Mouse (Mus musculus): ENCODE measurements around the gene Nck2. TPM values are rescaled to one million over a fixed set of nuclear protein-coding genes. Genes with fewer than 3 reads are reported as not detected.

Nck2 gene
- total RNA-seq (2021): 10 to 100 TPM; 18.6 to 24.1 TPM
- long read RNA-seq, experiment 1, transcript Nck2-201 (5 exons, 2,772 nt): major isoform, 40 of 43 reads
- long read RNA-seq, experiment 1, partial matches to known transcripts: 3 of 43 reads
- long read RNA-seq, experiment 1, other reads (novel, unspliced or antisense): 0 of 43 reads
- long read RNA-seq, experiment 2, transcript Nck2-201 (5 exons, 2,772 nt): major isoform, 47 of 55 reads
- long read RNA-seq, experiment 2, partial matches to known transcripts: 2 of 55 reads
- long read RNA-seq, experiment 2, other reads (novel, unspliced or antisense): 6 of 55 reads

DNA sequence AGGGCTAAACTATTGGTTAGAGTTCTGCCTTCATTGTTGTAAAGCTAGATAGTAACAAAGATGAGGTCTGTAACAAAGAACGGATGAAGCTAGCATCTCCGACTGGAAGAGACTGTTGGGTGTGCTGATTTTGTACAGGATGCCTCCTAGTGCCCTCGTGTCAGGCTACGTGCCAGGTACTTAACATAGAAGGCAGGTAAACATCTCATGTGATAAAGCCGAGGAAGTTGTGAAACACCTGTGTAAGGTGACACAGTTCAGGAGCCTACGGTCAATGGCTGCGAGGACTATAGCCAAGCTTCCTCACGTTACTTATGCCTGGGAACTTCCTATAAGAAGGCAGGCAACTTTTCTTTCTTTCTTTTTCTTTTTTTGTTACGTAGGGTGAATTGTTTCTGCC is at the start of gene Nck2:
TSS of gene Nck2 (plus strand) at position 49 of the 400 bp plus-strand sequence.
- no peak for DNase-seq
- intact Hi-C loops (cut with DNase I; ENCODE audit: low total_unique reads): loop anchor here (10.0 kb wide), 2 partner anchors 80 to 190 kb away; no protein-coding TSS in a partner anchor

DNA sequence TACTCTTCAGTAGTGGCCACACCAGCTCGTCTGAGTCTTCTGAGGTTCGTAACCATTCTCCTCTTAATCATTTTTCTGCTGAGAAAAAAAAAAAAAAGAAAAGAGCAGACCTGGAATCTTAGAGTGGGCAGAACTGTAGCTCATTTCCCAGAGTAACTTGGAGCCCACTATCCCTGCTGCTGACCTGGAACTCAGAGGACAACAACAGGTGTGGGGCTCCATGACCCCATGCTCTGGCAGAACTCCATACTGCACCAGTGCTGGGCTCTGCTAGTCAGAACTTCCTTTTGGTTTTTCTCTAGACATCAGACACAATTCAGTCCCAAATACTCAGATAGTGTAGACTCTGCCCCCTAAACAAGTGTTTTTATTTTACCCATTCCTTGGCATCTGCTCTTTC is 49.3 kb upstream of the Nck2 start:
- intact Hi-C loops (cut with DNase I; ENCODE audit: low total_unique reads): no loop called here
- no peak for DNase-seq

DNA sequence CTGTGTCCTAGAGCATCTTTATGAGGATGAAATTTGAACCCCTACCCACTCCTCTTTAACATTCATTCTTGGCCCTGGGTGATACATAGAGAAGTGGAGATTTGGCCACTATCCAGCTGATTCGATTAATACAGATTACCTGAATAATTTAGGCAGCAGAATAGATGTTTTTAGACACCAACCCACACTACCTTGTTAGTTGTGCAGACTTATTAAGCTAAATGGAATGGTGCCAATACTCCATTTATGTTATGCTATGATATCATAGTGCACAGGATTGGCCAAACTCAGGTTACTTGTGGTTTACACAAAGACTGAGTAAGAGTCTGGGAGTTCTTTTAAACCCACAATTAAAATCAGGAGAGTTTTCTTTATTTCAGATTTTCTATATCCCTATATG is 48.6 kb upstream of the Nck2 start:
- intact Hi-C loops (cut with DNase I; ENCODE audit: low total_unique reads): no loop called here
- no peak for DNase-seq

DNA sequence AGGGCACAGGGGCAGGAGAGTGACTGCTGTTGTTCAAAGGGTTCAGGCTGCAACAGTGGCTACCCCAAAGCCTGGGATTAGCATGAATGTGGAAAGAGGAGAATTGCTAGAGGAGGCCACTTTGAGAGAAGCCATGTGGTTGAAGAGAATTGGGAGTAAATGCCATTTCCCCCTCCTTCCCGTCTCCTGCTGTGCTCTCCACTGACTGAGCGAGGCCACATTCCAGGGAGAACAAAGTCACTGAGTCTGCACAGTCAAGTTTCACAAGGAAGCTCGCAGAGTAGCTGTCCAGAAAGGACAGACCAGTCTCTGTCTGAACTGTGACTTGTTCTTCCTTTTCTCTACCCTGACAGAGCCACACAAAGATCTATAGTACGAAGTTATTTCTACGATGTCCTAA is 47.9 kb upstream of the Nck2 start:
- intact Hi-C loops (cut with DNase I; ENCODE audit: low total_unique reads): no loop called here
- DNase-seq: no peak

DNA sequence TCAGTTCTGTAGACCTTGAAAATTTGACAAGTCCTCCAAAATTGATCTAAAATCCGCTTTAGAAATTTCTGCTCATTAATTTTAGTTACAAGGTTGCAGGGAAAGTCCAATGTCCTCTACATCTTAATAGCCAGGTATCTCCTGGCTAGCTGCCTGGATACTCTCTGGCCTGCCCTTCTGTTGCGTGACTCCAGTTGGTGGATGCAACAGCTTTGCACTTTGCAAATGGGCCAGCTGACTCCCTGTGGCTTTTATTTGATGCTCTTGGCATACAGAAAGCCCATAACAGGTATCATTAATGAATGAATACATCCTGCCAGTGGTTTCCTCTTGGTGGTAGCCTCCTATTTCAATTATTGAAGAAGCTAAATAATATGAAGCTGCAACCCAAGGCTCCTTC is 47.3 kb upstream of the Nck2 start:
- intact Hi-C loops (cut with DNase I; ENCODE audit: low total_unique reads): no loop called here
- DNase-seq: no peak

DNA sequence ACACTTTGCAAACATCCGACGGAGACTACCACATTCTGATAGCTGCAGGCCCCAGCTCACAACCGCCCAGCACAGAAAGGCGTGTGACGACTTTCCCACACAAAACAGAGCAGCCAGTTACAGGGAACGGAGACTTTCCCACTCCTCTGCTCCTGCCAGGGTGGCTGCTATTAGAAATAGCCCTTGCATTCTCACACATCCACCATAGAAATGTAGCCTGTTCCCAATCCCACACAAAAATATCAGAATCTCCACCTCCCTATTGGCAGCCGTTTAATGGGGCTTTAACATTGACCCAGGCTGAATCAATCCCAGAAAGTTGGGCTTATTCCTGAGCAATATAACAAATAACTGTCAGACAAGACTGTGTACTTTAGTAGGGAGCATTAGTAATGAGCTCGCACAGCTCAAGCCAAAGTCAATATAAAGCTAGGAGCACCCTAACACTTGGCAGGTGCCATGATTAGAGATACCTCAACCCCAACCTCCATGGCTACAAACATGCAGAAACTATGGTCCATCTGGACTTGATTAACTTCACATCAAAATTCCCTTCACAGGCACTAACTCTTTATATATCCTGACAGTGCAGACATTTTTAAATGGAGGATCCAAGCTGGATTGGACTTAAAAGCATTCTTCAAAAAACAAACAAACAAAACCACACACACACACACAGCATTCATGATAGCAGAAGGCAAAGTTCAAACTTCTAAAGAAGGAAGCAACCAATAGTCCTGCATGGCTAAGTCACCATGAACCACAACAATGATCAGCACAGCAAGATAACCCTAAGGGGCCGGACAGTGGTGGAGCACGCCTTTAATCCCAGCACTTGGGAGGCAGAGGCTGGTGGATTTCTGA is 45.4 kb upstream of the Nck2 start:
- intact Hi-C loops (cut with DNase I; ENCODE audit: low total_unique reads): no loop called here
- no peak for DNase-seq

DNA sequence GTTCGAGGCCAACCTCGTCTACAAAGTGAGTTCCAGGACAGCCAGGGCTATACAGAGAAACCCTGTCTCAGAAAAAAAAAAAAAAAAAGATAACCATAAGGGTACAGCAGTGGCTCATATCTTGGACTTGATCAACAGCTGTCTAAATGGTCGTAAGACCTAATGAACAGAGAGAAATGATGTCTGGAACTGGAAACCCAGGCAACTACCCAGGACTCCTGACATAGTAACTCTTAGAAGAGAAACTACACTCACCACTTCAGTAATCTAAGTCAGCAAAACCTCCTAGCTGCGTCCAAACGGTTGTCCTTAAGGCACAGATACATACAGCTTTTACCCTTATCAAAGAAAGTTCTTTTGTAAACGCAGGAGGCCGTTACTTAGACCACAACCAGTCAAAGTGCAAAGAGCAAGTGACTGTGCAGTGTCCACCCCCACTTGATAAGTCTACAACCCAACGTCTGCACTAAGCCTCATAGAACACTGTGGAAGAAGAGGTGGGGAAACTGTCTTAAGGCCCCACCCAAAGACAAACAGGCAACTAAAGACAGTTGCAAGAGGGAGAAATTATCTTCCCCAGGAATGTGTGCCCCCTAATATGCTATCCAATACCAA is 44.7 kb upstream of the Nck2 start:
- intact Hi-C loops (cut with DNase I; ENCODE audit: low total_unique reads): no loop called here
- DNase-seq: no peak

DNA sequence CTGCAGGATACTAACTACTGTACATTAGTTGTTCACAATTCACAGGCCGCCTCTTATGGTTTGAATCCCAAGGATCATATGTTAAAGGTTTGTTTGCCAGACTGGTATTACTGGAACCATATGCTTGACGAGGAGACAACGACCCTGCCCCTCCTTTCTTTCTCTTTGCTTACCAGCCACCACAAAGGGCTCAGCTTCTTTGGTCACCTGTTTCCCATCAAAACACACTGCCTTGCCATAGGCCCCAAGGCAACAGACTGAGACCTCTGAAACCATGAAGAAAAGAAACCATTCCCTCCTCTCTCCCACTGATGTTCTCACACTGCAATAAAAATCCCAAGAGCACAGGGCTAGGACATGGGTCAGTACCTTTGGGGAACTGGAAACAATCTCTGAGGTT is 43.7 kb upstream of the Nck2 start:
- DNase-seq: no peak
- intact Hi-C loops (cut with DNase I; ENCODE audit: low total_unique reads): no loop called here

DNA sequence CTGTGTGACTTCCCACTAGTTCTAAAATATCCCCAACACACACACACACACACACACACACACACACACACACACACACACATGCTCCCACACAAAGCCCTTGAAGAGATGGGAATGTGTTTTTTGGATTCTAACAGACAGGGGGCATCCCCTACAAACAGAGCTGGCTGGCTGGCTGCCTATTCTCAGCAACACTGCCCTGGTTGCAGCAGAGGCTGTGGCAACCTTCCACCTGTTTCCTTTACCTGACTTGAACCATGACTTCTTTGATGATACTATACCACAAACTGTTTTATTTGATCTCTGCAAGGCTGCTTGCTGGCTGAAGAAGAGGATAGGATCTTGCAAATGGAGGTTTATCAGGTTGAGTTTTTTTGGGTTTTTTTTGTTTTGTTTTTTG is 41.0 kb upstream of the Nck2 start:
- intact Hi-C loops (cut with DNase I; ENCODE audit: low total_unique reads): no loop called here

DNA sequence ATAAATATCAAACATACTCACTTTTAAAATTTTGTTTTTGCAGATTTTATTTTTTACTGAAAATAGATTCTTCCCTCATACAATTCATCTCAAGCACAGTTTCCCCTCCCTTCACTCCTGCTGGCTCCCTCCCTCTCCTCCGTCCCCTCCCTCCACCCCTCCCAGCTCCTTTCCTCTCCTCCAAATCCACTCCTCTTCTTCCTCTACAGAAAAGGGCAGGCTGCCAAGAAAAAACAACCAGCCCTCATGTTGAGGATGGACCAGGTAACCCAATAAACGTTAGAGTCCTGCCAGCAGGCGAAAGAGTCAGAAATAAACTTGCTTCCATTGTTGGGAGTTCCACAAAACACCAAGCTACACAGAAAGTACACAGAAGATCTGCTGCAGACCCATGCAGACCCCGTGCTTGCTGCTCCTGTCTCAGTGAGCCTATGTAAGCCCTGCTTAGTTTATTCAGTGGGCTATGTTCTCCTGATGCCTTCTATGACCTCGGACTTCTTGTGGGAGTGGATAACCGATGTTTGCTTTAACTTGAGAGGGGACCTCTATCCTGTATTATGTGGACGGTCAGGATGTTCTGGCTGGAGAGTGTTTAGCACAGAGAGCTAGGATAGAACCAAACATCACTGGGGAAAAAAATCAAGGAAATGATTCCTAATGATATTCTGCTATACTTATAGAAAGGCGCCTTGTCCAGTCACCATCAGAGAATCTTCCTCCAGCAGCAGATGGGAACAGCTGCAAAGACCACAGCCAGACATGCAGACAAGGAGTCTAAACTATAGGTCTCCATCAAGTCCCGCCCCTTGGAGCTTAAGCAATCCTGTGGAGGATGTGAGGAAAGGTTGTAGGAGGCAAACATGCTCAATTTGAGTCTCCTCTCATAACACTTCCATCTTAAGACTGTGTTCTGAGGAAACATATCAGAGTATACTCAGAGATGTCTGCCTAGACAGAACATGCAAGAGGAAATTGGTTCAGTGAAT is 39.4 kb upstream of the Nck2 start:
- intact Hi-C loops (cut with DNase I; ENCODE audit: low total_unique reads): no loop called here
- DNase-seq: no peak

More for the DNA sequence above, 41.0 kb upstream of the Nck2 start:
- peak; percentile 38 for DNase-seq

DNA sequence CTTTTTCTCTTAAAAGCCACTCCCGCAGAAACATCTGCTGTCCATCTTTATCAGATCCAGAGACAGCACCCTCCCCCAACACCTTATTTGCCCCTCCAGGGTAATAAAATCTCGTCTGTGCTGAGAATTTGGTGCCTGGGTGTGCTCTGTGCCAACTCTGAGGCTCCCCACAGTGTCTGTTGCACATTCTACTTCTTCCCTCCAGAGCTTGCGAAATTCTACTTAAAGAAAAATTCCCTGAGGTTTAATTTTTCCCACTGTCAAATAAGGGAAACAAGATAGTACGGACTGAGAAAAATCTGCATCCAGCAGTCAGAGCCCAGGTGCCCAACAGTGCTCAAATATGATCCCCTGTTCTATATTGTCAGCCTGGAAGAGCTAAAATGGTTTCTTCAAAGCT is 35.4 kb upstream of the Nck2 start:
- DNase-seq: no peak
- intact Hi-C loops (cut with DNase I; ENCODE audit: low total_unique reads): no loop called here

DNA sequence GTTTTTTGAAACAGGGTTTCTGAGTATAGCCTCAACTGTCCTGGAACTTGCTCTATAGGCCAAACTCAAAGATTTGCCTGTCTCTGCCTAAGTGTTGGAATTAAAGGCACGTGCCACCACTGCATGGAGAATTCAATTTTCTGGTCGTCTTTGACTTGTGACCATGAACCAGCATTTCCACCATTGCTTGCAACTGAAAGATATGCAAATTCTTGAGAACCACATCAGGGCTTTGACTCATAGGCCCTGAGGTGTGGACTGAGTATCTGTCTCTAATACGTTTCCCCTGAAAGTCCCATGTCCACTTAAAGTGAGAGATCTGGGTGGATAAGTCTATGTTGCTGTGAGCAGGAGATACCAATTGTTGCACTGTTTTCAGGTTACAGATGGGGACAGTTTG is 31.6 kb upstream of the Nck2 start:
- intact Hi-C loops (cut with DNase I; ENCODE audit: low total_unique reads): no loop called here
- no peak for DNase-seq

DNA sequence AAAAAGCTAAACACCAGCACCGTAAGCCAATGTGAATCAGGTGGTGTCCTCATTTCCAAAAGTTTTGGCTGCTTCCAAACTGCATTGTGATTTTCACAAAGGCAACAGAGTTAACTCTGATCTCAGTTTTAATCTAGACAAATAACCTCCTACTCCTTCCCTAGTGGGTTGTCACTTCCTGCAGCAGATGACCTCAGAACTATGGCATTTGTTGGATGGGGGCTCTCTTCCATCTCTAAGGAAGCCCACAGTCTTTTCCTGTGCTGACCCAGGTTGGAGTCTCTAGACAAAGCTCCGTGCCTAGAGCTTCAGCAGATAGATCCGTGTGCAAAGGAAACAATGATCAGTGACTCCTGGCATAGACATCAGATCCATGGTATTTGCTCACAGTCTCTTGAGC is 31.1 kb upstream of the Nck2 start:
- intact Hi-C loops (cut with DNase I; ENCODE audit: low total_unique reads): no loop called here
- DNase-seq: no peak

DNA sequence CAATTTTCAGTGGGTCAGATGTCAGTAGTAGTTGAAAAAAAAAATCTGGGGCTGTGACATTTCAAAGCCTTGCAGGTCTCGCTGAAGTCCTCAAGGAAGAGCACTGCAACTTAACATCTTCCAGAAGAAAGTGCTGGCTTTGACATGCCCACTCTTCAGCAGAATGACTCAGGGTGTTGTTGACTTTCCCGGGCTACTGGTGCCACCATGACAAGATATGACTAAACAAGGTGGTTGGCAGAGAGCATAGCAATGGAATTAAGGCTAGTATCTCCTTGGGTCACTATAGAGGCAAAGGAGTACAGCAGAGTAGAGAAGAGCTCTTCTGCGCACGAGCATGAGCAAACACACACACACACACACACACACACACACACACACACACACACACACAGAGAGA is 30.6 kb upstream of the Nck2 start:
- DNase-seq: no peak
- intact Hi-C loops (cut with DNase I; ENCODE audit: low total_unique reads): no loop called here

DNA sequence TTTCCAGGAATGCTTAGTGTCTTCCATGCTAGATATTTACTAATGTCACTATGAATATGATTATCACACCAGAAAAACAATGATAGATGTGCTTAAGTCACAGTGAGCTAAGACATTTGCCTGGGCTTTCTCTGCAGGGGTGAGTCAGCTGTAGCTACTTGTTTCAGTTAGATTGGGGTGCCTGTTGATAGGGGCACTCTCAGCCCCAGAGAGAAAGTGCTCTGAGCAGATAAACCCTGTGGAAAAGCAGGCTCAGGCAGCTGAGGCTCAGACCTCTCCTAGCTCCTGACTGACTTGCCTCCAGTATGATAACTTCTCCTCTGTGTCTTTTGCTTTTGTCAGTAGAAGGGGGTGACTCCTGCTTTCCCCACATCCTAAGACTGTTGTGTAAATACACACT is 30.2 kb upstream of the Nck2 start:
- intact Hi-C loops (cut with DNase I; ENCODE audit: low total_unique reads): no loop called here
- no peak for DNase-seq

DNA sequence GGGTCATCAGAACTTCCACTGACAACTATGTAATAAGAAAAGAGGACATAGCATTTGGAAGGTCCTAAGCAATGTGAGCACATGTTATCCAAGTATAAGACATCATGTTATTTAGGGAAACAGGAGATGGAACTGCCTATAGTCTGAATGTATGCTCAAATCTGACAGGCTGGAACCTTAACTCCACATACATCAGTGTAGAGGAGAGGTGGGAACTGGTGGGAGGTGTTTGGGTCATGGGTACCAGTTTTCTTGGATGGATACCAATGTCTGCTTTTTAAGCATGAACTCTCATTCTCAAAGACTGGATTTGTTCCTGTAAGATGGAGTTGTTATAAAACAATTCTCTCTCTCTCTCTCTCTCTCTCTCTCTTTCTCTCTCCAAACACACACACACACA is 29.4 kb upstream of the Nck2 start:
- DNase-seq: no peak
- intact Hi-C loops (cut with DNase I; ENCODE audit: low total_unique reads): no loop called here

DNA sequence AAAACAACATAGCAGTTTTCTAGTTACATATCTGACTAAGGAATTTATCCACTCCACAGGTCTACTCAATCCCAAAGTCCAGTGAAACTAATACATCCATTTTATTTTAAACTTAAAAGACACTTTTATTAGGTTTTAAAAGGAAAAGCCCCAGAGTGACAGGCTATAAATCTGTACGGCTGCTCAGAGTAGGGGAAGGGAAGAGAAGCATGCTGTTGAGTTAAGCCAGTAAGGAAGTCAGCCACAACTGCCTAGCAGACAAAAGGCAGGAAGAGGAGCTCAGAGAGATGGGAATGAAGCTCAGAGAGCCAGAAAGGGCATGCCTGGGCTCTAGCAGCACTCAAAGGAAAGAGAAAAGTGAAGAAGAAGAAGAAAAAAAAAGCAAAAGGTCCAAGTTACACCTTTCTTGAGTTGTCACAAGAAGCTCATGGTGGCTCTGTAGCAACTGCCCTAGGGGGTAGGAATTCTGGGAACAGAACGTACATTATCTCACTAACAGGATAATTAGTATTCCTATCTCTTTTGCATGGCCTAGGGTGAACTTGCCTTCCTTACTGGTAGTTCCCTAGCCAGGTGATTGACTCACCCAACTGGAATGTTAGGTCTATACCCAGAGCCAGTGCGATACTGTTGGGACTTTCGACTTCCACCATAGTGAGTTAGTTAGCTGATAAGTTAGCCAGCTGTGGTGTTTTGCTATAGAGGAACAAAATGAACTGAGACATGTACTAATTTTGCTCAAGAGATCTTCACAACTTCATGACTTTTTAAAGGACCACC is 21.2 kb upstream of the Nck2 start:
- no peak for DNase-seq
- intact Hi-C loops (cut with DNase I; ENCODE audit: low total_unique reads): no loop called here

DNA sequence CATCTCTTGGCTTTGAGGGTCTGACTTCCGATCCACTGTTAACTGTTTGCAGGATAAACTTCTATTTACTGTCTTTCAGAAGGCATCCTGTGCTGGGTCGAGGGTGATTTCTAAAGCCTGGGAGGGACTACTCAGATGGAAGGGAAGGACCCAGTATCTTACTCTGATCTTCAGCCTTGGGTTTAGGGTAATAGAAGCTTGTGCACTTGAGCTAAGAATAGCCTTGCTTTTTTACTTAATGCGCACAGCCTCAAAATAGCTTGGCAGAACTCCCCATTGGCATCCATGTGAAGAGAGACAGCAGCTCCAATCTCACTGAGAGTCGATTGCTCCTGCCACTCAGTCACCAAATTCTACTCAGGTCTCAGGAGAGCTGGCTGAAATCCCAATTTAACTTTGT is 17.9 kb upstream of the Nck2 start:
- intact Hi-C loops (cut with DNase I; ENCODE audit: low total_unique reads): no loop called here
- DNase-seq: peak; percentile 64

DNA sequence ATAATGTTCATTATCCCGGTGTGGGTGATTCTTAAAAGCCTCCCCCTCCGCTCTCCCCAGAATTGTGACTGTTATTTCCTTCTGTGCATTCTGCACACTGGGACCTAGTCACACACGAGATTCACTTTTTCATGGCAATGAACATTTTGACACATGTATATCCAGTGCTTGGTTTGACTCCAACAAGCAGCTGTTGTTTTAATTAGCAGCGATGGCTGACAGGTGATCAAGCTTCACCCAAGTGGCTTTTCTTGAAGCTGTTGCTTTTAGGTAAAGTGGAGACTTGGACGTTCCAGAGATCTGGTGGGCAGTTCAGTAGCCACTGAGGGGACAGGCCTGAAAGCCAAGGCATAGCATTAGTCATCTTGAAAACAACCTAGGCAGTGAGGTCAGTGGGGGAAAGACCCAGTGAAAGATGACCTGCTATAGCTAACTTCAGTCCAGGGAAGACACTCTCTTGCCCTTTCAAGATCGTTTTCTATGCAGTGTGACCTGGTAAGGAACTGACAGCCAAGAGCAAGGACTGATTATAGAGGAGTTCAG is 17.3 kb upstream of the Nck2 start:
- DNase-seq: no peak
- intact Hi-C loops (cut with DNase I; ENCODE audit: low total_unique reads): no loop called here
